Mouse (Mus musculus): Measurements from ENCODE around the gene Ier2. TPM values are rescaled to one million over a fixed set of nuclear protein-coding genes. Genes with fewer than 3 reads are reported as not detected.

Ier2 gene
- total RNA-seq, 2 experiments from 2014 or later, result 17.5 to 17.9 TPM

- intact Hi-C loops (cut with DNase I), result no loop called here
- TF ChIP-seq CTCF (IDR thresholded peaks at IDR 0.05), result no peak
- peak overlapping the region; percentile 29; the same call in 1 of the 2 replicates for H3K4me3 ChIP-seq
- peak overlapping the region; percentile 74 for H3K27ac ChIP-seq
- no peak for DNase-seq (ENCODE audit: extremely low spot score in 1 of 2, low spot score in 2 of 2)
Observed at GRCm38 (mm10) chr8:84704867-84705831, 42.5 kb upstream of the Ier2 start.

GRCm38 (mm10) chr8:84704356-84704755 is 41.7 kb upstream of the Ier2 start:
- peak; percentile 57 to 69 for DNase-seq (ENCODE audit: extremely low spot score in 1 of 2, low spot score in 2 of 2)
- Histone ChIP-seq H3K27ac (peak overlapping the region; percentile 81), H3K4me3 (peak overlapping the region; percentile 17; the same call in 1 of the 2 replicates)
- intact Hi-C loops (cut with DNase I), result no loop called here
- TF ChIP-seq CTCF (IDR thresholded peaks at IDR 0.05), result peak; percentile 73

GRCm38 (mm10) chr8:84703466-84704249 is 41.0 kb upstream of the Ier2 start:
- no peak for DNase-seq (ENCODE audit: extremely low spot score in 1 of 2, low spot score in 2 of 2)
- peak overlapping the region; percentile 81 for H3K27ac ChIP-seq
- H3K4me3 ChIP-seq, result peak overlapping the region; percentile 17; the same call in 1 of the 2 replicates
- TF ChIP-seq CTCF (IDR thresholded peaks at IDR 0.05), result no peak
- intact Hi-C loops (cut with DNase I), result no loop called here

GRCm38 (mm10) chr8:84702963-84703465 is 40.4 kb upstream of the Ier2 start:
- intact Hi-C loops (cut with DNase I), result no loop called here
- Histone ChIP-seq H3K4me3 (no peak overlapping the region), H3K27ac (peak overlapping the region; percentile 82)
- no peak for DNase-seq (ENCODE audit: extremely low spot score in 1 of 2, low spot score in 2 of 2)
- TF ChIP-seq CTCF (IDR thresholded peaks at IDR 0.05), result no peak

- DNase-seq (ENCODE audit: extremely low spot score in 1 of 2, low spot score in 2 of 2), result no peak
- intact Hi-C loops (cut with DNase I), result no loop called here
- H3K27ac ChIP-seq, result peak overlapping the region; percentile 82
- no peak for TF ChIP-seq CTCF (IDR thresholded peaks at IDR 0.05)
- no peak overlapping the region for H3K4me3 ChIP-seq
Observed at GRCm38 (mm10) chr8:84702561-84702960, 39.9 kb upstream of the Ier2 start.

- intact Hi-C loops (cut with DNase I), result no loop called here
- peak; percentile 17 for TF ChIP-seq CTCF (IDR thresholded peaks at IDR 0.05)
- DNase-seq (ENCODE audit: extremely low spot score in 1 of 2, low spot score in 2 of 2), result no peak
- peak within 1 kb of the TSS; percentile 31 for H3K4me3 ChIP-seq
- H3K27ac ChIP-seq, result peak within 1 kb of the TSS; percentile 82
Observed at GRCm38 (mm10) chr8:84700941-84701911, 38.6 kb upstream of the Ier2 start, which contains the start of gene Lyl1. Gene Lyl1 (plus strand): TSS chr8:84701457.

GRCm38 (mm10) chr8:84700526-84700925 is 37.9 kb upstream of the Ier2 start:
- no peak for TF ChIP-seq CTCF (IDR thresholded peaks at IDR 0.05)
- intact Hi-C loops (cut with DNase I), result no loop called here
- peak overlapping the region; percentile 1; the same call in 1 of the 2 replicates for H3K27ac ChIP-seq
- H3K4me3 ChIP-seq, result no peak overlapping the region
- DNase-seq (ENCODE audit: extremely low spot score in 1 of 2, low spot score in 2 of 2), result no peak

- DNase-seq (ENCODE audit: extremely low spot score in 1 of 2, low spot score in 2 of 2), result peak in 1 of 2 experiments; percentile 49
Observed at GRCm38 (mm10) chr8:84699861-84700322, 37.2 kb upstream of the Ier2 start.

GRCm38 (mm10) chr8:84698929-84699401 is 36.3 kb upstream of the Ier2 start:
- DNase-seq (ENCODE audit: extremely low spot score in 1 of 2, low spot score in 2 of 2), result no peak
- no peak for TF ChIP-seq CTCF (IDR thresholded peaks at IDR 0.05)
- H3K27ac ChIP-seq, result peak overlapping the region; percentile 75; the same call in 1 of the 2 replicates
- intact Hi-C loops (cut with DNase I), result loop anchor here (2.0 kb wide), 1 partner anchor 114 kb away; no protein-coding TSS in a partner anchor
- H3K4me3 ChIP-seq, result no peak overlapping the region

More at GRCm38 (mm10) chr8:84699861-84700322, 37.2 kb upstream of the Ier2 start:
- peak overlapping the region; percentile 75; the same call in 1 of the 2 replicates for H3K27ac ChIP-seq
- intact Hi-C loops (cut with DNase I), result loop anchor here (2.0 kb wide), 1 partner anchor 113 kb away; no protein-coding TSS in a partner anchor
- no peak overlapping the region for H3K4me3 ChIP-seq
- TF ChIP-seq CTCF (IDR thresholded peaks at IDR 0.05), result peak; percentile 78

- H3K4me3 ChIP-seq, result no peak overlapping the region
- intact Hi-C loops (cut with DNase I), result loop anchor here (2.0 kb wide), 1 partner anchor 115 kb away; no protein-coding TSS in a partner anchor
- no peak for DNase-seq (ENCODE audit: extremely low spot score in 1 of 2, low spot score in 2 of 2)
- TF ChIP-seq CTCF (IDR thresholded peaks at IDR 0.05), result no peak
- H3K27ac ChIP-seq, result no peak overlapping the region
Observed at GRCm38 (mm10) chr8:84698288-84698687, 35.6 kb upstream of the Ier2 start.
